Mouse (Mus musculus) activated CD4-positive, CD25-positive, alpha-beta regulatory T cell, adult 4 months (primary cell): ENCODE measurements around the gene Fam76b. TPM values are rescaled to one million over a fixed set of nuclear protein-coding genes. Genes with fewer than 3 reads are reported as not detected.

Experiments
- ATAC-seq: one replicate; pipeline ENCODE4 v1.8.0; 2017
- polyA plus RNA-seq, 2 experiments: library from polyadenylated mRNA; unstranded; fragments of 100-300 nt; shearing (Covaris generic); gene quantifications; one replicate each; pipeline ENCODE4 v1.2.1; 2017

Fam76b gene
- polyA plus RNA-seq, 2 experiments from 2014 or later = 13.8 to 17.3 TPM

DNA sequence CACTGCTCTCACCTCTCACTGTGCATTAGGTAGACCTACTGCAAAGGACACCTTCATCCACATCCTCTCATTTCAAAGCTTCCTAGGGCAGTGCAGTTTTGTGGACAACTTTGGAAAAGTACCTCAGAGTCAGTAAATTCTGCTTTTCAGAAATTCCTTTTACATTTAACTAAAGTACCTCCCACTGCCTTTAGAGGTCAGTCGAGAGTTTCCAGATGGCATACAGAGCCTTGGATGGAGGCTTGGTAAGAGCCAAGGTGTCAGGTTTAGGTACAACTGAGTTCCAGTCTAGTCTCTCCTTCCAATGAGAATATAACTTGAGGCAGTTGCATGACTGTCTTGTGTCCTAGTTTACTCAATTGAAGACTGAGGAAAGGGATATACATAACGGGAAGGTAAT is 46.8 kb downstream of the Fam76b start:
- no peak for ATAC-seq

DNA sequence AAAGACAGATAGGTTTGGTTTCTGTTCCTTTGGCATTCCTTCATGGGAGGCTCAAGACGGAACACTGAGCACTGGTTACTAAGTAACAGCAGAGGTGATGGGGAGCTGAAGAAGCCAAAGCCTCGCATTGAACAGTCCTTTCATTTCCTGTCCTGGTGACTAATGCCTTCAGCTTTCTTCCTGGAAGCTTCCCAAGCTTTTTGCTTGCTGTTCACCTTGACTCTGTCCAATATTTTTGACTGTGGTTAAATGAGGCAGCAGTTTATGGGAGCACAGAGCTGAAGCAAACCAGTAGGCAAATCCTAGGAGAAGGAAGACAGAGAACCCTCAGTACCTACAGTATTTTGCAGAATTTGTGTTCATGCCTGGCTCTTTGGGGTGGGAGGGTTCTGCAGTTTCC is 47.8 kb downstream of the Fam76b start:
- ATAC-seq = no peak

GRCm38 (mm10) chr9:13880761-13881160 is 53.2 kb downstream of the Fam76b start:
- ATAC-seq = no peak

DNA sequence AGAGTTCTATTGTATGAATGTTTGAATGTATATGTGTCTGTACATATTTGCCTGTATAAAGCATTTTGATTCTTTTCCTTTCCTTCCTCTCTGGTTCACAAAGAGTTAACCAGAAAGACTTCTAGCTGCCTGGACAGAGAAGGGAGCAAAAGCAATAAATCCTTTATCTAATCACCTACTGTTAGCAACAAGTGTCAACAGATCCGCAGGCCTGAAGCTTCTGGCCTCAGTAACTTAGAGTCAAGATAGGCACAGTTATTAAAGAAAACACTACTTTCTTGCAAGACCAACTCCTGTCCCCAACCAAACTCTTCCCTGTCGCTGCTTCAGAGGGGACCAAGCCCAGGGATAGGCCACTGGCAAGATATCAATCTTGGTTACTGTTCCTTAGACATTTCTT is 55.0 kb downstream of the Fam76b start:
- ATAC-seq = no peak

- no peak for ATAC-seq
Observed at GRCm38 (mm10) chr9:13888981-13889380, 61.5 kb downstream of the Fam76b start.

DNA sequence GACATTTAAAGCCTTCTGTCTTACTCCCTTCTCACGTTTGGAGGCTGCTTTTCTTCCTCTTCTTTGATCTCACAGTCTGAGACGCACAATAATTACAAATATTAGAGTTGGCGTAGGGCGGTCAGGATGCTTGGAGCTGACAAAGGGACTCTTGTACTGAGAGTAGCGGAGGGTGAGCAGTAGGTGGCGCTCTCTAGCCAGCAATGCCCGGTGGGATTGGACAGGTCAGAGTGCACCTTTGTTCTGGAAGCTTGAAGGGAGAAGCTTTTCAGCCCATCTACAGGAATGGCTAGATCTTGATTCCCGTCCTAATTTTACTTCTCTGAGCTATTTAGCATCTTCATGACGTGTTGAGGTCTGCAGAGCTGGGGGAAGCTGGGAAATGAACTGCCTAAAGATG is 62.1 kb downstream of the Fam76b start:
- ATAC-seq = peak; percentile 24

GRCm38 (mm10) chr9:13890171-13890570 is 62.7 kb downstream of the Fam76b start:
- ATAC-seq = no peak

DNA sequence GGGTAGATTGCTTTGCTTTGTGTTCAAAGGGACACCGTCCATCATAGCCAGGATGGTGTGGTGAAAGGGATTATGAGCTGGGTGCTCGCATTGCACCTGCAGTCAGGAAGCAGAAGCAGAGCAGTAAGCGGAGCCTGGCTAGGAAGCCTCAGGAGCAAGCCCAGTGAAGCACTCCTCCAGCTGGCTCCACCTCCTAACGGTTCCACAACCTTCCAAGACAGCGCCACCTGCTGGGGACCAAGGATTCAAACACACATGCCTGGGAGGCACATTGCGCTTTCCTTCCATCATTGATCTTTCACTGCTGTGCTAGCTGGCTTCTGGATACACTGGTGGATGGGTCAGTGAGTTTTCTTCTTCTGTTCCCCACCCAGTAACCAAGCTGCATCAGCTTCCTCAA is 64.4 kb downstream of the Fam76b start:
- no peak for ATAC-seq

DNA sequence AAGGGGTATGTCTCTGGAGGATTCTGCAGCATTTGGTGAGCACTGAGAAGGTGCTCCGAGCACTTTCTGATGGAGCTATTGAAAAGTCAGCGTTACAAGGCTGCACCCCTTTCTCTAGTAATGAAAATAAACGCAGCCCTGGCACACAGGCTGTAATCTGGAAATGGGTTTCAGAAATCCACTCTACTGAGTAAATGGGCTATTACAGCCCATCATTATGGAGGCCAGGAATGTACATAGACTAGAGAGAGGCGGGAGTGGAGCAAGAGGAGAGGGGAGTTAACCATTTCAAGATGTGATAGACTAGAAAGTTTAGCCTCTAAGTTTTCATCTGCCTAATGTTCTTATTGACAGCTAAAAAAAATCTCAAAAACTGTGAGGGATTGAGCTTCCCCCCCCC is 65.5 kb downstream of the Fam76b start:
- no peak for ATAC-seq

DNA sequence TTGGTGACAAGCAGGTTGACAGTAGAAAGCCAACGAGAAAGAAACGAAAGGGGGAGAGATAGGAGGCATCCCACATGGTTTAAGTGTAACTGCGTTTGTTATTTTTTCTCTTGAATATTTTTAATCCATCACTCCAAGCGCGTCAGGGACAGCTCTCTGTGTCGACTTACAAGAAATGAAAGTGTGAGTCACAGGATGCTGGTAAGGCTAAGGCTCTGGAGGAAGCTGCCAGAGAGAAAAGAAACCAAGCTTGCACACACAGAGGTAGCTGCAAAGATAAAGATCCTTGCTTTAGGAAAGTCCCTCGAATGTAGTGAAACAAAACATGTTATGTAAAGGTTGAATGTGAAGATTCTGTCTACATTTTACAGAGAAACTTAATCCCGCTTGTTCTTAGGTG is 67.0 kb downstream of the Fam76b start:
- peak; percentile 95 for ATAC-seq

DNA sequence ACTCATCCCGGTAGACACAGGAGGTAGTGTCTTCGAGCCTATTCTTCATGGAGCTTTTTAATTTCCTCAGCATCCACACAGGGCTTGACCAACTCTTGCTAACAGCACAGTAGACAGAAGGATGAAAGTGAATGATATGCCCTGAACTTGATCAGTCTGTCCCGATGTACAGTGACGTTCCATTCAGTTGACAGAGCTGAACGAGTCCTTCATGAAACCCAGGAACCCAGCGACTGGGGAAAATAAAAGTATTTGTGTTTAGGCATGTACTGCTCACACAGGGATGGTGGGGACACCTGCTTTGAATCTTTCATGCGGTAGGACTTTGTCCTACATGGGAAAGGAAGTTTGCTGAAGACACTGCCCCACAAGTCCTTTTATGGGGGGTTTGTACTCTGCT is 67.4 kb downstream of the Fam76b start:
- peak; percentile 18 for ATAC-seq

GRCm38 (mm10) chr9:13896055-13896454 is 68.5 kb downstream of the Fam76b start:
- ATAC-seq = no peak

DNA sequence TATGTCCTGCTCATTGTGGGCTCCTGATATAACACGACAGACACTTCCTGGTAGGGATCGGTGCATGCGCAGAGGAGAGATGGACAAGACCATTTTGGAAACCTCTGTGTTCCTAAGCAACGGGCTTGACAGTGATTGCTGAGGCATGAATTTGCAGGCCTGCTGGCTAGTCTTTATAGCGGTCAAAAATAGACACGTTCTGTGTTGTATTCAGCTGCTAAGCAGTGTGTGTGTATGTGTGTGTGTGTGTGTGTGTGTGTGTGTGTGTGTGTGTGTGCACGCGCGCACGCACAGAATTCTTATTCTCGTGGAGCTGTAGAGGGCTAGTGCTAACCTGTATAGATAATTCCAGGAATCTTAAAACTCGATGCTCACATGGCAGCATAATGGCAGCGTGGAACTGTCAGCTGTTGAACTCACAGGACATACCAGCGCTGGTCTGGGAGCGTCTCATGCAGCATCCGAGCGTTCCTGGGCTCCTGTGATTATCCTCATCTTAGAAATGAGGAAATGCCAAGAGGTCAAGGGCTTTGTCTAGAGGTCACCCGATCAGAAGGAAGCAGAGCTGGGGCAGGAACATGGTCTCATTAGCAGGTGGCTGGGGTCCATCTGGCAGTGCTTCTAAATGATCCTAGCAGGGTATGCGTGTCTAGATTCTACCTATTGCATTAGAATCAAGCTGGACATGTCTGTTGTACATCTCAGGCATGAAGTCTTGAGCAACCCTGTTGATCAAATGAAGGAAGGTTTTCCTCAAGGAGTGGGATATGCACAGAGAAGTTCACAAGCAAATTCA is 71.2 kb downstream of the Fam76b start:
- no peak for ATAC-seq

- ATAC-seq = no peak
Observed at GRCm38 (mm10) chr9:13902030-13902429, 74.5 kb downstream of the Fam76b start.

DNA sequence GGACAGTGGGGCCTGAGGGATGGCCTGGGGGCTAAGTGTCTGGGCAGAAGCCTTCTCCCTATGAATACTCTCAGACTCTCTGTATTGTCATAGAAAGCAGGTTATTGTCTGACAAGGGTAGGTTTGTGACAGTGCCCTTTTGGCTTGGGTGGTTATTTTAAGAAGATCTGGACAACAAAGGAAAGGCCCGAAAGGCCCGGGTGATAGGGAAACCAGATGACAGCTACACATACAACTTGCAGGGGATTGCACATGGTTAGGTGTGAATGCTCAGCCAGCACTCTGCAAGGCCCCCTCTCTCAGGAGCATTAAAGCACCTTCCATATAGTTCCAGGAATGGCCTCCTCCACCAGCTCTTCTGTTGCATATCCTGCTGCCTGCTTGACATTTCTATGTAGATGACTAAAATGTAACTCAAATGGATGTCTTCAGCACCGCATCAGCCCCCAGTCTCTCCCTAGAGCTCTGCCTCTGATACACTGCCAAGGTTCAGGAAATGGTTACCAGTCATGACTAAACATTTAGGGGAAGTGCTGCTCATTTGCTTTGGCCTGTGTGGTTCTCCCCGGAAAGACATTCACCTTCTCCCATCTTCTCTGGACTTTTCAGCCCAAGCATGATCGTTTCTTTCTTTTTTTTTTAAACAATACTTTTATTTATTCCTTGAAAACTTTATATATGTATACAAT is 76.7 kb downstream of the Fam76b start:
- peak; percentile 77 for ATAC-seq

Other genes with a start within 250 kb of the Fam76b start
- 10 to 100 TPM; 27.8 to 31.5 TPM for gene Mtmr2, start 79.3 kb upstream of the Fam76b start, polyA plus RNA-seq
- 10 to 100 TPM; 46.8 to 49.3 TPM for gene Cep57, start 609 bp upstream of the Fam76b start, polyA plus RNA-seq